Mouse (Mus musculus) stomach, postnatal 0 days (tissue): ENCODE measurements around the gene Cdc42ep1.

Experiments
- CTCF ChIP-seq: IDR thresholded peaks from 2 replicates; pipeline ENCODE4 v1.5.1; 2016; ENCODE audit warnings: antibody characterized with exemption, low read depth, mild to moderate bottlenecking, moderate library complexity
- EP300 ChIP-seq: optimal IDR thresholded peaks from 2 replicates; pipeline ENCODE3; 2016; ENCODE audit warnings: antibody characterized with exemption

DNA sequence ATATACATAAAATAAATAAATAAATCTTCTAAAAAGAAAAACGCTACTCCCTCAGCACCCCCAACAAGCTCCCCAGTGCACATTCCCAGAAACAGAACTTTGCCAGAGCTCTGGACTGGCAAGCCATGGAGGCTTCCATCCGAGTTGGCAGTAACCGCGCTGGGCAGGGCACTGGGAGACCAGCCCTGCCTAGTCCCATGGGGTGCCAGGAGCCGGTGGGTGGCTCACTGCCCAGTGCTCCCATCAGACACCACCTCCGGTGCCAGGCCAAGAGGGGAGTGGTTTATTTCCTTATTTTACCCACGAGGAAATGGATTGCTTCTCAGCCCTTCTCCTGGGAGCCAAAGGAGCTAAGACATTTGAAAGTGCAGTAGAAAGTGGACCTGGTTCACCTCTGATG lies 14.6 kb downstream of the Cdc42ep1 start:
- TF ChIP-seq CTCF (no peak), EP300 (no peak)
